Mouse (Mus musculus) cerebellum, adult 2 months (tissue): ENCODE results near the gene Ccdc6. TPM values are rescaled to one million over a fixed set of nuclear protein-coding genes. Genes with fewer than 3 reads are reported as not detected.

Source experiments
- DNase-seq, 2 experiments: peaks; one replicate each; pipeline ENCODE4 v3.0.0; 2021
- H3K27ac ChIP-seq: fragments of 200-500 bp; 2 replicates; pipeline ENCODE4 v1.5.1; 2012; ENCODE audit warnings: low read length, control low read depth, inconsistent platforms; ENCODE audit not compliant: insufficient read depth
- H3K27me3 ChIP-seq: fragments of 200-500 bp; 2 replicates; pipeline ENCODE4 v1.6.1; 2012; ENCODE audit warnings: inconsistent platforms, mild to moderate bottlenecking, low read length, moderate library complexity; ENCODE audit not compliant: control insufficient read depth, insufficient read depth
- H3K4me1 ChIP-seq: fragments of 200-500 bp; 2 replicates; pipeline ENCODE4 v1.6.1; 2011; ENCODE audit warnings: low read length; ENCODE audit not compliant: control insufficient read depth, insufficient read depth
- H3K4me3 ChIP-seq: fragments of 200-500 bp; replicated peaks from 2 replicates; pipeline ENCODE3; 2011; ENCODE audit warnings: mild to moderate bottlenecking, low read depth, low read length, control low read depth; ENCODE audit not compliant: insufficient read depth
- CTCF ChIP-seq: fragments of 200-500 bp; IDR thresholded peaks from 2 replicates; pipeline ENCODE4 v1.5.1; 2011; ENCODE audit warnings: low read depth, mild to moderate bottlenecking, control low read depth, low read length, moderate library complexity, borderline replicate concordance; ENCODE audit not compliant: insufficient read depth
- POLR2A ChIP-seq: fragments of 200-500 bp; IDR thresholded peaks from 2 replicates; pipeline ENCODE4 v1.6.1; 2011; ENCODE audit warnings: low read length, control low read depth, borderline replicate concordance; ENCODE audit not compliant: insufficient read depth
- WGBS: fragments of 180-500 bp; shearing (Covaris S2); methylation state at CpG from one replicate; pipeline ENCODE4 v1.1.7; 2018; 5-methylcytosine and 5-hydroxymethylcytosine counted together
- polyA plus RNA-seq: library from polyadenylated mRNA; depleted of rRNA; stranded (reverse); fragments of >200 nt; gene quantifications from 2 replicates; pipeline ENCODE4 v1.2.3, GENCODE M21; 2012

Gene Ccdc6
- polyA plus RNA-seq, 1 experiment, result 31.7 TPM

- Histone ChIP-seq H3K27me3 (no peaks in the 10 kb centered on the region), H3K4me1 (peaks cover 11% of the 10 kb centered on the region), H3K27ac (no peak overlapping the region), H3K4me3 (no peak overlapping the region)
- TF ChIP-seq POLR2A (no peak), CTCF (no peak)
- 47% methylated on average over 15 of the region's 15 CpGs for WGBS
- no peak for DNase-seq
Observed at GRCm38 (mm10) chr10:70183210-70184080, 86.5 kb downstream of the Ccdc6 start.

GRCm38 (mm10) chr10:70186136-70186535 is 89.2 kb downstream of the Ccdc6 start:
- no peak for TF ChIP-seq POLR2A
- TF ChIP-seq CTCF, result peak; percentile 65
- Histone ChIP-seq H3K27ac (no peak overlapping the region), H3K4me3 (no peak overlapping the region), H3K4me1 (peaks cover 11% of the 10 kb centered on the region), H3K27me3 (no peaks in the 10 kb centered on the region)
- DNase-seq, result peak in 1 of 2 experiments; percentile 45
- 77% methylated on average over 9 of the region's 9 CpGs for WGBS

- TF ChIP-seq CTCF (no peak), POLR2A (no peak)
- no peak for DNase-seq
- Histone ChIP-seq H3K4me3 (no peak overlapping the region), H3K27me3 (no peaks in the 10 kb centered on the region), H3K4me1 (peaks cover 11% of the 10 kb centered on the region), H3K27ac (no peak overlapping the region)
- 74% methylated on average over 7 of the region's 7 CpGs for WGBS
Observed at GRCm38 (mm10) chr10:70186586-70186985, 89.7 kb downstream of the Ccdc6 start.

- Histone ChIP-seq H3K27me3 (no peaks in the 10 kb centered on the region), H3K4me3 (no peak overlapping the region), H3K4me1 (peaks cover 2% of the 10 kb centered on the region; the same call in 1 of the 2 replicates), H3K27ac (no peak overlapping the region)
- 81% methylated on average over 13 of the region's 13 CpGs for WGBS
- TF ChIP-seq POLR2A (no peak), CTCF (no peak)
- DNase-seq, result no peak
Observed at GRCm38 (mm10) chr10:70189864-70190263, 92.9 kb downstream of the Ccdc6 start.

- TF ChIP-seq POLR2A (no peak), CTCF (no peak)
- Histone ChIP-seq H3K27me3 (no peaks in the 10 kb centered on the region), H3K4me1 (no peaks in the 10 kb centered on the region), H3K4me3 (no peak overlapping the region), H3K27ac (no peak overlapping the region)
- no peak for DNase-seq
- WGBS, result 68% methylated on average over 9 of the region's 9 CpGs
Observed at GRCm38 (mm10) chr10:70194283-70194682, 97.4 kb downstream of the Ccdc6 start.

GRCm38 (mm10) chr10:70195279-70195678 is 98.4 kb downstream of the Ccdc6 start:
- TF ChIP-seq POLR2A (no peak), CTCF (no peak)
- no peaks in the 10 kb centered on the region for H3K27me3 ChIP-seq
- no peaks in the 10 kb centered on the region for H3K4me1 ChIP-seq
- 84% methylated on average over 7 of the region's 7 CpGs for WGBS
- no peak overlapping the region for H3K27ac ChIP-seq
- no peak overlapping the region for H3K4me3 ChIP-seq
- DNase-seq, result no peak

GRCm38 (mm10) chr10:70195786-70196185 is 98.9 kb downstream of the Ccdc6 start:
- WGBS, result 55% methylated on average over 7 of the region's 7 CpGs
- Histone ChIP-seq H3K27me3 (no peaks in the 10 kb centered on the region), H3K4me1 (no peaks in the 10 kb centered on the region), H3K27ac (no peak overlapping the region), H3K4me3 (no peak overlapping the region)
- TF ChIP-seq CTCF (peak; percentile 73; the same call in 1 of the 2 replicates), POLR2A (no peak)
- DNase-seq, result peak in 1 of 2 experiments; percentile 42

GRCm38 (mm10) chr10:70196666-70197065 is 99.7 kb downstream of the Ccdc6 start:
- Histone ChIP-seq H3K4me1 (no peaks in the 10 kb centered on the region), H3K27ac (no peak overlapping the region), H3K4me3 (no peak overlapping the region), H3K27me3 (no peaks in the 10 kb centered on the region)
- DNase-seq, result no peak
- TF ChIP-seq POLR2A, result no peak
- WGBS, result 82% methylated on average over 6 of the region's 6 CpGs
